Mouse (Mus musculus) stomach, postnatal 0 days (tissue): ENCODE results near the gene Chd5.

Experiments used
- CTCF ChIP-seq: IDR thresholded peaks from 2 replicates; pipeline ENCODE4 v1.5.1; 2016; ENCODE audit warnings: antibody characterized with exemption, low read depth, mild to moderate bottlenecking, moderate library complexity
- EP300 ChIP-seq: optimal IDR thresholded peaks from 2 replicates; pipeline ENCODE3; 2016; ENCODE audit warnings: antibody characterized with exemption

DNA sequence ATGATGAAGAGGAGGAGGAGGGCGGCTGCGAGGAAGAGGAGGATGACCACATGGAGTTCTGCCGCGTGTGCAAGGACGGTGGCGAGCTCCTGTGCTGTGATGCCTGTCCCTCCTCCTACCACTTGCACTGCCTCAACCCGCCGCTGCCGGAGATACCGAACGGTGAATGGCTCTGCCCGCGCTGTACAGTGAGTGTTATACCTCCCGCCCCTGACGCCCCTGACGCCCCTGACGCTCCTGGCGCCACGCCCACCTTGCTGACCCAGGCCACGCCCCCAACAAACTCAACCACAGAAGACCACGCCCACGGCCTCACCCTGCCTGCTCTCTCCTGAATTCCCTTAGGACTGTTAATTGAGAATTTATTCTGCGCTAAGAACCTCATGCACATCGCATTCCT lies 22.4 kb downstream of the Chd5 start:
- no peak for TF ChIP-seq CTCF
- no peak for TF ChIP-seq EP300
